13 mouse cellular contexts compared by ENCODE assay signal in genomic region chr5:53371638-53372037, GRCm38 (mm10).
DNase-seq lines count a peak whose midpoint lies in the region; ATAC-seq and TF ChIP-seq lines count a peak whose summit lies in the region.
"Had no signal": no experiment of that assay in that cellular context is flagged by ENCODE, and none has a peak within 500 bp of the region (broad histone marks: within the 10 kb centered on the region; RNA-seq: fewer than 3 reads in every experiment).

No protein-coding gene starts in this region.

- TF ChIP-seq CTCF in brain, embryonic 14.5 days (IDR thresholded peaks at IDR 0.05; ENCODE audit: borderline replicate concordance, extremely low read depth, insufficient read depth, insufficient read length), result no peak

- H3K27me3 ChIP-seq in heart, embryonic 10.5 days (ENCODE audit: insufficient read depth, poor library complexity, severe bottlenecking), result peaks cover 3% of the 10 kb centered on the region; the same call in 1 of the 2 replicates
- H3K27me3 ChIP-seq: embryonic facial prominence, embryonic 12.5 days; kidney, embryonic 15.5 days had no signal

- no peaks in the 10 kb centered on the region for H3K36me3 ChIP-seq in heart, embryonic 10.5 days
- H3K36me3 ChIP-seq: embryonic facial prominence, embryonic 12.5 days; kidney, embryonic 15.5 days had no signal

- WGBS in heart, embryonic 10.5 days, result 87% methylated on average over 3 of the region's 3 CpGs

- no peaks in the 10 kb centered on the region for H3K9me3 ChIP-seq in heart, embryonic 10.5 days
- H3K9me3 ChIP-seq: embryonic facial prominence, embryonic 12.5 days; kidney, embryonic 15.5 days had no signal

- peak; percentile 94 for DNase-seq in heart, adult 11 months
- DNase-seq in heart, embryonic 10.5 days (ENCODE audit: low spot score), result no peak
- peak; percentile 37 for DNase-seq in right cerebral cortex, adult 18-20 months
- DNase-seq in right cerebral cortex, postnatal 25 days, result no peak
- DNase-seq in brain, embryonic 14.5 days (ENCODE audit: low read depth), result peak; percentile 37
- peak; percentile 43 for DNase-seq in ovary, postnatal 14 days (ENCODE audit: low spot score)
- DNase-seq in neural tube, embryonic 10.5 days (ENCODE audit: extremely low spot score, low spot score), result no peak
- DNase-seq: lung, embryonic 14.5 days; spleen, adult 18-20 months; thymus, postnatal 4 days had no signal

- TF ChIP-seq POLR2A in brain, embryonic 14.5 days (IDR thresholded peaks at IDR 0.05; ENCODE audit: borderline replicate concordance, extremely low read depth, insufficient read depth, insufficient read length, poor library complexity, severe bottlenecking), result no peak

- H3K4me1 ChIP-seq in heart, embryonic 10.5 days, result no peaks in the 10 kb centered on the region

- no peak for ATAC-seq in monocyte, adult 5-6 weeks (replicated peaks; ENCODE audit: insufficient number of reproducible peaks, low FRiP score, low TSS enrichment, poor library complexity, severe bottlenecking)

- H3K4me3 ChIP-seq in heart, embryonic 10.5 days, result no peak overlapping the region
- H3K4me3 ChIP-seq: embryonic facial prominence, embryonic 12.5 days; kidney, embryonic 15.5 days had no signal

- H3K27ac ChIP-seq in heart, embryonic 10.5 days, result no peak overlapping the region
- H3K27ac ChIP-seq: embryonic facial prominence, embryonic 12.5 days; kidney, embryonic 15.5 days had no signal

Comparison
In these comparisons a context has a peak if more than half of its experiments do, and no peak if none do; other contexts are left out.
1. DNase-seq: peak in heart, adult 11 months (single experiment), right cerebral cortex, adult 18-20 months (single experiment), brain, embryonic 14.5 days (single experiment) and ovary, postnatal 14 days (single experiment); none in heart, embryonic 10.5 days (single experiment), right cerebral cortex, postnatal 25 days (single experiment) and neural tube, embryonic 10.5 days (single experiment).